Mouse (Mus musculus): ENCODE data around the gene Snx9. TPM values are rescaled to one million over a fixed set of nuclear protein-coding genes. Genes with fewer than 3 reads are reported as not detected.
A peak's percentile ranks its signal among the peaks of the same experiment; 100 is the strongest.

Gene Snx9
- total and polyA plus RNA-seq, 3 experiments, result 26.7 to 55.5 (median 46.7) TPM

- no peaks in the 10 kb centered on the region for H3K27me3 ChIP-seq (ENCODE audit: insufficient read depth, low read length)
- DNase-seq (ENCODE audit: low spot score), result no peak
- H3K9me3 ChIP-seq (replicated peaks), result no peaks in the 10 kb centered on the region
- H3K36me3 ChIP-seq (replicated peaks), result peaks cover 90% of the 10 kb centered on the region
- H3K4me1 ChIP-seq (ENCODE audit: insufficient read depth, low read depth, low read length), result peaks cover 9% of the 10 kb centered on the region
- no peak for ATAC-seq (ENCODE audit: extremely low read depth, insufficient number of reproducible peaks, low FRiP score, poor library complexity, severe bottlenecking)
- no peak overlapping the region for H3K4me3 ChIP-seq (ENCODE audit: low read depth, low read length)
- no peak for TF ChIP-seq TAL1 (conservative IDR thresholded peaks at IDR 0.05; ENCODE audit: low read depth, low read length)
- no peak for TF ChIP-seq GATA1 (IDR thresholded peaks at IDR 0.05; ENCODE audit: borderline replicate concordance, low read length)
- no peak for TF ChIP-seq CTCF (IDR thresholded peaks at IDR 0.05; ENCODE audit: low read depth, low read length)
- TF ChIP-seq POLR2AphosphoS5 (IDR thresholded peaks at IDR 0.05; ENCODE audit: insufficient replicate concordance, low read depth, low read length), result no peak
- no peak for TF ChIP-seq GATA2 (IDR thresholded peaks at IDR 0.05; ENCODE audit: borderline replicate concordance, low read depth, low read length)
Observed at GRCm38 (mm10) chr17:5924238-5924637, 83.1 kb downstream of the Snx9 start.

- peak; percentile 20 for DNase-seq (ENCODE audit: low spot score)
- peaks cover 7% of the 10 kb centered on the region for H3K4me1 ChIP-seq (ENCODE audit: insufficient read depth, low read depth, low read length)
- no peak overlapping the region for H3K4me3 ChIP-seq (ENCODE audit: low read depth, low read length)
- no peaks in the 10 kb centered on the region for H3K27me3 ChIP-seq (ENCODE audit: insufficient read depth, low read length)
- H3K9me3 ChIP-seq (replicated peaks), result no peaks in the 10 kb centered on the region
- ATAC-seq (ENCODE audit: extremely low read depth, insufficient number of reproducible peaks, low FRiP score, poor library complexity, severe bottlenecking), result peak; percentile 94
- TF ChIP-seq POLR2AphosphoS5 (IDR thresholded peaks at IDR 0.05; ENCODE audit: insufficient replicate concordance, low read depth, low read length) (no peak), GATA2 (IDR thresholded peaks at IDR 0.05; ENCODE audit: borderline replicate concordance, low read depth, low read length) (no peak), CTCF (IDR thresholded peaks at IDR 0.05; ENCODE audit: low read depth, low read length) (no peak)
- peaks cover 83% of the 10 kb centered on the region for H3K36me3 ChIP-seq (replicated peaks)
Observed at GRCm38 (mm10) chr17:5926710-5927109, 85.6 kb downstream of the Snx9 start.

- Histone ChIP-seq H3K4me3 (ENCODE audit: low read depth, low read length) (no peak overlapping the region), H3K4me1 (ENCODE audit: insufficient read depth, low read depth, low read length) (peaks cover 7% of the 10 kb centered on the region), H3K27me3 (ENCODE audit: insufficient read depth, low read length) (no peaks in the 10 kb centered on the region), H3K9me3 (replicated peaks) (no peaks in the 10 kb centered on the region), H3K36me3 (replicated peaks) (peaks cover 64% of the 10 kb centered on the region)
- no peak for ATAC-seq (ENCODE audit: extremely low read depth, insufficient number of reproducible peaks, low FRiP score, poor library complexity, severe bottlenecking)
- TF ChIP-seq GATA2 (IDR thresholded peaks at IDR 0.05; ENCODE audit: borderline replicate concordance, low read depth, low read length) (no peak), TAL1 (conservative IDR thresholded peaks at IDR 0.05; ENCODE audit: low read depth, low read length) (no peak), POLR2AphosphoS5 (IDR thresholded peaks at IDR 0.05; ENCODE audit: insufficient replicate concordance, low read depth, low read length) (no peak), GATA1 (IDR thresholded peaks at IDR 0.05; ENCODE audit: borderline replicate concordance, low read length) (no peak), CTCF (IDR thresholded peaks at IDR 0.05; ENCODE audit: low read depth, low read length) (no peak)
- DNase-seq (ENCODE audit: low spot score), result no peak
Observed at GRCm38 (mm10) chr17:5929031-5929430, 87.9 kb downstream of the Snx9 start.

- peaks cover 3% of the 10 kb centered on the region; the same call in 1 of the 2 replicates for H3K27me3 ChIP-seq (ENCODE audit: insufficient read depth, low read length)
- no peak for TF ChIP-seq POLR2AphosphoS5 (IDR thresholded peaks at IDR 0.05; ENCODE audit: insufficient replicate concordance, low read depth, low read length)
- DNase-seq (ENCODE audit: low spot score) (no peak), ATAC-seq (ENCODE audit: extremely low read depth, insufficient number of reproducible peaks, low FRiP score, poor library complexity, severe bottlenecking) (no peak)
- H3K4me3 ChIP-seq (ENCODE audit: low read depth, low read length), result no peak overlapping the region
- peaks cover 8% of the 10 kb centered on the region for H3K4me1 ChIP-seq (ENCODE audit: insufficient read depth, low read depth, low read length)
- H3K36me3 ChIP-seq (replicated peaks), result peaks cover 37% of the 10 kb centered on the region
- H3K9me3 ChIP-seq (replicated peaks), result no peaks in the 10 kb centered on the region
Observed at GRCm38 (mm10) chr17:5932161-5932560, 91.0 kb downstream of the Snx9 start.

GRCm38 (mm10) chr17:5934554-5935324 lies 93.6 kb downstream of the Snx9 start:
- no peak for TF ChIP-seq GATA2 (IDR thresholded peaks at IDR 0.05; ENCODE audit: borderline replicate concordance, low read depth, low read length)
- no peak for TF ChIP-seq TAL1 (conservative IDR thresholded peaks at IDR 0.05; ENCODE audit: low read depth, low read length)
- TF ChIP-seq GATA1 (IDR thresholded peaks at IDR 0.05; ENCODE audit: borderline replicate concordance, low read length), result no peak
- Histone ChIP-seq H3K4me1 (ENCODE audit: insufficient read depth, low read depth, low read length) (peaks cover 8% of the 10 kb centered on the region), H3K36me3 (replicated peaks) (peaks cover 13% of the 10 kb centered on the region), H3K9me3 (replicated peaks) (no peaks in the 10 kb centered on the region), H3K4me3 (ENCODE audit: low read depth, low read length) (peak overlapping the region; percentile 31; the same call in 1 of the 2 replicates), H3K27me3 (ENCODE audit: insufficient read depth, low read length) (peaks cover 18% of the 10 kb centered on the region)
- DNase-seq (ENCODE audit: low spot score) (no peak), ATAC-seq (ENCODE audit: extremely low read depth, insufficient number of reproducible peaks, low FRiP score, poor library complexity, severe bottlenecking) (peak; percentile 40; the same call in 1 of the 2 replicates)

- H3K4me3 ChIP-seq (ENCODE audit: low read depth, low read length), result no peak overlapping the region
- DNase-seq (ENCODE audit: low spot score), result no peak
- no peak for ATAC-seq (ENCODE audit: extremely low read depth, insufficient number of reproducible peaks, low FRiP score, poor library complexity, severe bottlenecking)
- H3K9me3 ChIP-seq (replicated peaks), result no peaks in the 10 kb centered on the region
- H3K27me3 ChIP-seq (ENCODE audit: insufficient read depth, low read length), result peaks cover 25% of the 10 kb centered on the region
- peaks cover 8% of the 10 kb centered on the region for H3K4me1 ChIP-seq (ENCODE audit: insufficient read depth, low read depth, low read length)
- TF ChIP-seq POLR2AphosphoS5 (IDR thresholded peaks at IDR 0.05; ENCODE audit: insufficient replicate concordance, low read depth, low read length) (no peak), CTCF (IDR thresholded peaks at IDR 0.05; ENCODE audit: low read depth, low read length) (no peak)
- H3K36me3 ChIP-seq (replicated peaks), result peaks cover 6% of the 10 kb centered on the region
Observed at GRCm38 (mm10) chr17:5935680-5936079, 94.6 kb downstream of the Snx9 start.

GRCm38 (mm10) chr17:5936276-5936675 lies 95.1 kb downstream of the Snx9 start:
- Histone ChIP-seq H3K36me3 (replicated peaks) (peaks cover 2% of the 10 kb centered on the region), H3K4me1 (ENCODE audit: insufficient read depth, low read depth, low read length) (peaks cover 8% of the 10 kb centered on the region)

More at GRCm38 (mm10) chr17:5936276-5936675, 95.1 kb downstream of the Snx9 start:
- no peak overlapping the region for H3K4me3 ChIP-seq (ENCODE audit: low read depth, low read length)
- ATAC-seq (ENCODE audit: extremely low read depth, insufficient number of reproducible peaks, low FRiP score, poor library complexity, severe bottlenecking), result no peak
- no peak for DNase-seq (ENCODE audit: low spot score)
- no peak for TF ChIP-seq CTCF (IDR thresholded peaks at IDR 0.05; ENCODE audit: low read depth, low read length)
- TF ChIP-seq TAL1 (conservative IDR thresholded peaks at IDR 0.05; ENCODE audit: low read depth, low read length), result no peak
- no peak for TF ChIP-seq GATA1 (IDR thresholded peaks at IDR 0.05; ENCODE audit: borderline replicate concordance, low read length)
- no peak for TF ChIP-seq GATA2 (IDR thresholded peaks at IDR 0.05; ENCODE audit: borderline replicate concordance, low read depth, low read length)
- TF ChIP-seq POLR2AphosphoS5 (IDR thresholded peaks at IDR 0.05; ENCODE audit: insufficient replicate concordance, low read depth, low read length), result no peak
- no peaks in the 10 kb centered on the region for H3K9me3 ChIP-seq (replicated peaks)
- H3K27me3 ChIP-seq (ENCODE audit: insufficient read depth, low read length), result peaks cover 28% of the 10 kb centered on the region

Measured in G1E (cell line).